Mouse (Mus musculus) forebrain, embryonic 10.5 days (tissue): ENCODE results near the gene Klhl22. TPM values are rescaled to one million over a fixed set of nuclear protein-coding genes. Genes with fewer than 3 reads are reported as not detected.
A peak's percentile ranks its signal among the peaks of the same experiment; 100 is the strongest.
"Not testable (repeated sequence)": the region's sequence is repeated elsewhere in the genome, so short reads cannot be mapped to it uniquely, and the experiment has no call there.

Experiments used
- DNase-seq: peaks from one replicate; pipeline ENCODE4 v3.0.0-alpha.2; 2017; ENCODE audit warnings: low spot score; ENCODE audit errors: extremely low spot score
- H3K27ac ChIP-seq: fragments of 300-500 bp; sonication (generic); 2 replicates; pipeline ENCODE4 v1.5.1; 2016; ENCODE audit warnings: mild to moderate bottlenecking
- H3K27me3 ChIP-seq: fragments of 300-500 bp; sonication (generic); 2 replicates; pipeline ENCODE4 v1.6.1; 2016; ENCODE audit warnings: mild to moderate bottlenecking; ENCODE audit not compliant: poor library complexity, severe bottlenecking
- H3K36me3 ChIP-seq: fragments of 300-500 bp; sonication (generic); replicated peaks from 2 replicates; pipeline ENCODE4 v1.6.1; 2016; ENCODE audit warnings: mild to moderate bottlenecking, moderate library complexity
- H3K4me1 ChIP-seq: fragments of 300-500 bp; sonication (generic); 2 replicates; pipeline ENCODE4 v1.6.1; 2016
- H3K4me3 ChIP-seq: fragments of 300-500 bp; sonication (generic); 2 replicates; pipeline ENCODE4 v1.5.1; 2016; ENCODE audit warnings: mild to moderate bottlenecking, moderate library complexity
- H3K9me3 ChIP-seq: fragments of 300-500 bp; sonication (generic); 2 replicates; pipeline ENCODE4 v1.6.1; 2016; ENCODE audit warnings: mild to moderate bottlenecking, moderate library complexity
- WGBS: fragments of 180-500 bp; shearing (Covaris S2); methylation state at CpG from one replicate; pipeline ENCODE4 v1.1.7; 2016; 5-methylcytosine and 5-hydroxymethylcytosine counted together
- polyA plus RNA-seq: library from polyadenylated mRNA; unstranded; fragments of >200 nt; fragmentation: Nextera tagmentation; extraction: Ambion mirVana; gene quantifications from 2 replicates; pipeline ENCODE4 v1.2.1, GENCODE M21; 2016

Gene Klhl22
- polyA plus RNA-seq, 1 experiment from 2014 or later, result 55.4 TPM

- Histone ChIP-seq H3K36me3 (no peaks in the 10 kb centered on the region), H3K27me3 (peaks cover 28% of the 10 kb centered on the region), H3K27ac (no peak overlapping the region), H3K4me1 (0 out of 2 replicates have a peak, but pooled peaks cover 3% of the 10 kb centered on the region), H3K9me3 (no peaks in the 10 kb centered on the region), H3K4me3 (peak overlapping the region; percentile 30; the same call in 1 of the 2 replicates)
- 81% methylated on average over 2 of the region's 2 CpGs for WGBS
- no peak for DNase-seq
Observed at GRCm38 (mm10) chr16:17733646-17734045, 25.8 kb upstream of the Klhl22 start.

GRCm38 (mm10) chr16:17734872-17735271 lies 24.5 kb upstream of the Klhl22 start:
- H3K27ac ChIP-seq, H3K4me3 ChIP-seq, H3K9me3 ChIP-seq, H3K4me1 ChIP-seq, DNase-seq, H3K36me3 ChIP-seq: not testable (repeated sequence)
- peaks cover 28% of the 10 kb centered on the region for H3K27me3 ChIP-seq
- 85% methylated on average over 6 of the region's 6 CpGs for WGBS

GRCm38 (mm10) chr16:17736156-17736555 lies 23.3 kb upstream of the Klhl22 start:
- H3K4me1 ChIP-seq, result 0 out of 2 replicates have a peak, but pooled peaks cover 3% of the 10 kb centered on the region
- H3K36me3 ChIP-seq, result no peaks in the 10 kb centered on the region
- DNase-seq, result no peak
- H3K27me3 ChIP-seq, result peaks cover 28% of the 10 kb centered on the region
- WGBS, result 74% methylated on average over 4 of the region's 4 CpGs
- no peak overlapping the region for H3K4me3 ChIP-seq
- H3K27ac ChIP-seq, result no peak overlapping the region
- H3K9me3 ChIP-seq, result no peaks in the 10 kb centered on the region

GRCm38 (mm10) chr16:17740080-17740479 lies 19.3 kb upstream of the Klhl22 start:
- no peak for DNase-seq
- no peak overlapping the region for H3K27ac ChIP-seq

GRCm38 (mm10) chr16:17742810-17743209 lies 16.6 kb upstream of the Klhl22 start:
- WGBS, result 93% methylated on average over 1 of the region's 1 CpGs
- Histone ChIP-seq H3K9me3 (peaks cover 4% of the 10 kb centered on the region), H3K36me3 (no peaks in the 10 kb centered on the region), H3K27me3 (no peaks in the 10 kb centered on the region), H3K4me3 (no peak overlapping the region), H3K4me1 (no peaks in the 10 kb centered on the region), H3K27ac (no peak overlapping the region)
- DNase-seq, result no peak

More at GRCm38 (mm10) chr16:17740080-17740479, 19.3 kb upstream of the Klhl22 start:
- H3K27me3 ChIP-seq, result peaks cover 11% of the 10 kb centered on the region; the same call in 1 of the 2 replicates
- H3K4me3 ChIP-seq, result no peak overlapping the region
- H3K9me3 ChIP-seq, result no peaks in the 10 kb centered on the region
- no peaks in the 10 kb centered on the region for H3K4me1 ChIP-seq
- 84% methylated on average over 4 of the region's 4 CpGs for WGBS
- H3K36me3 ChIP-seq, result no peaks in the 10 kb centered on the region

GRCm38 (mm10) chr16:17743279-17743678 lies 16.1 kb upstream of the Klhl22 start:
- Histone ChIP-seq H3K27me3 (no peaks in the 10 kb centered on the region), H3K9me3 (peaks cover 4% of the 10 kb centered on the region), H3K4me1 (no peaks in the 10 kb centered on the region), H3K36me3 (no peaks in the 10 kb centered on the region), H3K27ac (no peak overlapping the region), H3K4me3 (no peak overlapping the region)
- DNase-seq, result no peak
- 49% methylated on average over 4 of the region's 4 CpGs for WGBS

- no peaks in the 10 kb centered on the region for H3K4me1 ChIP-seq
- DNase-seq, result peak; percentile 62
- H3K27me3 ChIP-seq, result no peaks in the 10 kb centered on the region
- H3K27ac ChIP-seq, result no peak overlapping the region
- WGBS, result 6% methylated on average over 1 of the region's 1 CpGs
- H3K36me3 ChIP-seq, result no peaks in the 10 kb centered on the region
- H3K9me3 ChIP-seq, result peaks cover 4% of the 10 kb centered on the region
- H3K4me3 ChIP-seq, result no peak overlapping the region
Observed at GRCm38 (mm10) chr16:17744536-17744935, 14.9 kb upstream of the Klhl22 start.

GRCm38 (mm10) chr16:17745067-17745466 lies 14.4 kb upstream of the Klhl22 start:
- H3K36me3 ChIP-seq, result no peaks in the 10 kb centered on the region
- no peaks in the 10 kb centered on the region for H3K4me1 ChIP-seq
- WGBS, result 85% methylated on average over 2 of the region's 2 CpGs
- H3K9me3 ChIP-seq, result peaks cover 4% of the 10 kb centered on the region
- no peak overlapping the region for H3K4me3 ChIP-seq
- no peak overlapping the region for H3K27ac ChIP-seq
- DNase-seq, result no peak
- H3K27me3 ChIP-seq, result no peaks in the 10 kb centered on the region

GRCm38 (mm10) chr16:17753001-17753400 lies 6.4 kb upstream of the Klhl22 start:
- Histone ChIP-seq H3K36me3 (no peaks in the 10 kb centered on the region), H3K4me3 (no peak overlapping the region), H3K27me3 (peaks cover 22% of the 10 kb centered on the region), H3K9me3 (no peaks in the 10 kb centered on the region), H3K27ac (no peak overlapping the region), H3K4me1 (no peaks in the 10 kb centered on the region)
- 48% methylated on average over 3 of the region's 3 CpGs for WGBS
- no peak for DNase-seq

GRCm38 (mm10) chr16:17753686-17754085 lies 5.7 kb upstream of the Klhl22 start:
- no peak overlapping the region for H3K4me3 ChIP-seq
- no peak for DNase-seq
- WGBS, result 39% methylated on average over 1 of the region's 1 CpGs
- H3K27me3 ChIP-seq, result peaks cover 29% of the 10 kb centered on the region
- H3K27ac ChIP-seq, result no peak overlapping the region
- H3K4me1 ChIP-seq, result no peaks in the 10 kb centered on the region
- no peaks in the 10 kb centered on the region for H3K9me3 ChIP-seq
- H3K36me3 ChIP-seq, result no peaks in the 10 kb centered on the region

GRCm38 (mm10) chr16:17757756-17758155 lies 1.7 kb upstream of the Klhl22 start:
- Histone ChIP-seq H3K9me3 (no peaks in the 10 kb centered on the region), H3K4me3 (no peak overlapping the region), H3K27me3 (peaks cover 38% of the 10 kb centered on the region), H3K27ac (no peak overlapping the region), H3K36me3 (peaks cover 16% of the 10 kb centered on the region), H3K4me1 (peaks cover 30% of the 10 kb centered on the region)
- DNase-seq, result no peak
- 97% methylated on average over 1 of the region's 1 CpGs for WGBS

- no peaks in the 10 kb centered on the region for H3K9me3 ChIP-seq
- DNase-seq, result no peak
- 61% methylated on average over 9 of the region's 9 CpGs for WGBS
- peaks cover 23% of the 10 kb centered on the region for H3K36me3 ChIP-seq
- peaks cover 30% of the 10 kb centered on the region for H3K4me1 ChIP-seq
- H3K4me3 ChIP-seq, result peak overlapping the region; percentile 73
- H3K27ac ChIP-seq, result peak overlapping the region; percentile 93
- peaks cover 38% of the 10 kb centered on the region for H3K27me3 ChIP-seq
Observed at GRCm38 (mm10) chr16:17758902-17759301, 516 bp upstream of the Klhl22 start.

- H3K27ac ChIP-seq, result peak overlapping the region; percentile 93
- peaks cover 30% of the 10 kb centered on the region for H3K4me1 ChIP-seq
- WGBS, result 3% methylated on average over 53 of the region's 54 CpGs
- H3K27me3 ChIP-seq, result peaks cover 33% of the 10 kb centered on the region
- no peaks in the 10 kb centered on the region for H3K9me3 ChIP-seq
- peak overlapping the region; percentile 73 for H3K4me3 ChIP-seq
- H3K36me3 ChIP-seq, result peaks cover 31% of the 10 kb centered on the region
- DNase-seq, result no peak
Observed at GRCm38 (mm10) chr16:17759813-17760321, 449 bp downstream of the Klhl22 start.

- Histone ChIP-seq H3K27me3 (peaks cover 31% of the 10 kb centered on the region), H3K27ac (no peak overlapping the region), H3K9me3 (no peaks in the 10 kb centered on the region), H3K36me3 (peaks cover 39% of the 10 kb centered on the region), H3K4me3 (peak overlapping the region; percentile 73), H3K4me1 (peaks cover 30% of the 10 kb centered on the region)
- WGBS, result 35% methylated on average over 8 of the region's 8 CpGs
- DNase-seq, result peak; percentile 43
Observed at GRCm38 (mm10) chr16:17760657-17761056, 1.2 kb downstream of the Klhl22 start.
